13 mouse cellular contexts compared by ENCODE assay signal in the genomic region with DNA sequence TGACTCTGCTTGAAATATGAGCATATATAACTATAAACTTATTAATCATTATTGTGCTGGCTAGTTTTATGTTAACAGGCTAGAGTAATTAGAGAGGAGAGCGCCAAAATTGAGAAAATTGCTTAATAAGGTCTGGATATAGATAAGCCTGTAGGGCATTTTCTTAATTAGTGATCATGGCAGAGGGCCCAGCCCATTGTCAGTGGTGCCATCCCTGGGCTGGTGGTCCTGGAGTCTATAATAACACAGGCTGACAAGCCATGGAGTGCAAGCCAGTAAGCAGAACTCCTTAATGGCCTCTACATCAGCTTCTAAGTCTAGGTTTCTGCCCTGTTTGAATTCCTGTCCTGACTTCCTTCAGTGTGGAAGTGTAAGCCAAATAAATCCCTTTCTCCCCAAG.
"Had no signal": no experiment of that assay in that cellular context is flagged by ENCODE, and none has a peak within 500 bp of the region (broad histone marks: within the 10 kb centered on the region; RNA-seq: fewer than 3 reads in every experiment).

No protein-coding gene starts in this region.

- H3K4me2 ChIP-seq: kidney, embryonic 15.5 days; limb, embryonic 15.5 days; liver, embryonic 12.5 days; lung, embryonic 14.5 days had no signal

- H3K4me1 ChIP-seq: kidney, embryonic 15.5 days; limb, embryonic 15.5 days; liver, embryonic 12.5 days; midbrain, embryonic 10.5 days had no signal

- H3K4me3 ChIP-seq: kidney, embryonic 15.5 days; limb, embryonic 15.5 days; liver, embryonic 12.5 days; midbrain, embryonic 10.5 days; myocyte had no signal

- H3K36me3 ChIP-seq: kidney, embryonic 15.5 days; limb, embryonic 15.5 days; liver, embryonic 12.5 days; midbrain, embryonic 10.5 days had no signal

- H3K9me3 ChIP-seq: kidney, embryonic 15.5 days; limb, embryonic 15.5 days; liver, embryonic 12.5 days; midbrain, embryonic 10.5 days had no signal

- ATAC-seq: liver, embryonic 12.5 days had no signal

- H3K27ac ChIP-seq: kidney, embryonic 15.5 days; limb, embryonic 15.5 days; liver, embryonic 12.5 days; midbrain, embryonic 10.5 days had no signal

- H3K27me3 ChIP-seq: kidney, embryonic 15.5 days; limb, embryonic 15.5 days; liver, embryonic 12.5 days had no signal

- DNase-seq: kidney, adult 2 months; kidney, postnatal 14 days; lung, embryonic 14.5 days; lung, postnatal 10 days; lung, postnatal 4 days; right cerebral cortex, adult 18-20 months; right cerebral cortex, postnatal 25 days; thymus, postnatal 36 days had no signal

- H3K9ac ChIP-seq: kidney, embryonic 15.5 days; limb, embryonic 15.5 days; liver, embryonic 12.5 days; lung, embryonic 14.5 days had no signal
